Mouse (Mus musculus) ZHBTc4 (cell line): ENCODE data around the gene Dtx3.
A peak's percentile ranks its signal among the peaks of the same experiment; 100 is the strongest.
"Not testable (repeated sequence)": the region's sequence is repeated elsewhere in the genome, so short reads cannot be mapped to it uniquely, and the experiment has no call there.

Experiments used
- DNase-seq: peaks from one replicate; pipeline ENCODE4 v3.0.0-alpha.2; 2011; ENCODE audit warnings: low read depth, low spot score

Gene Dtx3

GRCm38 (mm10) chr10:127205373-127205772, 9.8 kb upstream of the Dtx3 start:
- no peak for DNase-seq

DNA sequence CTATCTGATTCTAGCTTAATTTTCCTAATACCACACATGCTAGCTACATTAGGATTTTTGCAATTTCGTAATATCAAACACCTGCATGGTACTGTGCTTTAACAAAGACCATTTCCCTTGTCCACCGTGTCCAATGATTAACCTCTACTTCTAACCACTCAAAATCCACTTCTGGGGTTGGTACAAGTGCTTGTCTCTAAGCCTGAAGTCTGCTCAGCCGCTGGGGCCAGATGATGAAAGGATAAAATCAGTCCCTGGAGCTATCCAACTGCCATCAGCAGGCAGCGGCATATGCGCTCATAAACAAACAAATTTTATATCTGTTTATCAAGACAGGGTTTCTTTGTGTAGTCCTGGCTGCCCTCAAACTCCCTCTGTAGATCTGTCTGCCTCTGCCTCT, 9.1 kb upstream of the Dtx3 start:
- no peak for DNase-seq

- no peak for DNase-seq
These were observed 7.6 kb upstream of the Dtx3 start for GRCm38 (mm10) chr10:127203106-127203505.

- no peak for DNase-seq
These were observed 4.8 kb upstream of the Dtx3 start for GRCm38 (mm10) chr10:127200279-127200678.

DNA sequence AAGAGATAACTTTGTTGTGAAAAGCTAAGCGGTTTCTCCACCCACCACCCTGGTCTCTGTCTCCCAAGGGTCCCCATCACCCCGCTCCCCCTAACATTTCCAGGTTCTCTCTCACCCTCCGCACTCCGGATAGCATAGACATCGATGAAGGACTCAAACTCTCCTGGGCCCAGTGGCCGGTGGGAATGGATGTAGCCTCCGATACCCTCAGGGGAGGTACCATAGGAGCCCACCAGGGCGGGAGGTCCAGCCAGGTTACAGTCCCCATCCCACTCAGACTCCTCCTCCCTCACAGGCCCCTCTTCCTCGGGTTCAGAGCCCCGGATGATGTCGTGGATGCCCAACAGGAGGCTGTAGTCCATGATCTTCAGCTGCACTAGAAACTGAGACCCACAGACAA, 3.9 kb upstream of the Dtx3 start:
- no peak for DNase-seq

DNA sequence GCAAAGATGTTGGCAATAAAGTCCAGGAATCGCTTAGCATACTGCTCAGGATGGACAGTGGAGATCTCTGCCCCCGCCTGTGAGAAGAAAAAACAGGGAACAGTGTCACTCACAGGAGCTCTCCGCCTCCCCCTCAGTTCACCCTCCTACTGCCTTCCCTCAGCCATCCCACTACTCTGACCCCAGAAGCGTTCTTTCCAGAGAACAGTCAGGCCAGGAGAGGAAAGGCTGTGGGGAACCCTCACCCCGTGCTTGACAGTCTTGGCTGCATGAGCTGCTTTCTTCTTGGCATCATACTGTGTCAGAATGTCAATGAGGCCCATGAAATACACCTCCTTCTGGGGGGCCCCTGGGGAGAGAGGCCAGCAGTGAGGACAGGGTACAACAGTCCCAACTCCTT, 3.5 kb upstream of the Dtx3 start:
- no peak for DNase-seq

DNA sequence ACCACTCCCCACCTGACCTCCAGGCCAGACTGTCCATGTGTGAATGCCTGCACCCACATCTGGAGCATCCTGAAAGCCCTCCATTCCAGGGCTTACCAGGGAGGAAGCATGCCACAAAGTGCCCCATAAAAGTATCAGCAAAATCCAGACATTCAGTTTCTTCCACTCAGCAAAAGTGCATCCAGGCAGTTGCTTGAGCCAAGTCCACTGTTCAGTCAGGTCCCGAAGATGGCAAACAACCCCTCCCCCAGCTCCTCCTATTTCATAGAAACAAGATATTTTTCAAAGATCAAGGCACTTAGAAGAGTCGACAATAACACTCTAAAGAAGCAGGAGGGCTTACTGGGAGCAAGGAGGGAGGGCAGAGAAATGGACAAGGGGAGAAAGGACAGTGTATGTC, 3.0 kb upstream of the Dtx3 start:
- DNase-seq: no peak

DNA sequence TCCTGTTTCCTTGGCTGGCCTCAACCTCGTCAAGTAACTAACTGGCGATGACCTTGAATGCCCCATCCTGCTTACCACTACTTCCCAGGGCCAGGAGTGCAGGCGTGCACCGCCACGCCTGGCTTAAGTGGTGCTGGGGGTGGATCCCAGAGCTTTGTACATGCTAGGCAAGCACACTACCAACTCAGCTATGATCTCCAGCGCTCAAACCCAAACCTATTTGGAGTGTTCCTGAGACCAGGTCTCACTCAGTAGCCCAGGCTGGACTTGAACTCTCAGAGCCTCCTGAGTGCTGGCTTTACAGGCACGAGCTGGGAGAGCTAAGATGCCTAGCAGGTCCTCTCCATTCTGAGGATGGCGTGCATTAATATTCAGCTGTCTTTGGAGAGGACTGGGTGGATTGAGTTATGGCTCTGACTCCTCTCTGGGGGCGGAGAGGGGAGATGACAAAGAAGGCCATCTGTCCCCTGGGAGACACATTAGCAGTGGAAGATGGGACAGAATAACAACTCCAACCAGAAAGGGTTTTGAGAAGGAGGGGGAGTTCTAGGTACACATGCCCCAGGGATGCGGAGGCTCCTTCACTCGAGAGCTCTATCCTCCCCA, 2.1 kb upstream of the Dtx3 start:
- DNase-seq: no peak

DNA sequence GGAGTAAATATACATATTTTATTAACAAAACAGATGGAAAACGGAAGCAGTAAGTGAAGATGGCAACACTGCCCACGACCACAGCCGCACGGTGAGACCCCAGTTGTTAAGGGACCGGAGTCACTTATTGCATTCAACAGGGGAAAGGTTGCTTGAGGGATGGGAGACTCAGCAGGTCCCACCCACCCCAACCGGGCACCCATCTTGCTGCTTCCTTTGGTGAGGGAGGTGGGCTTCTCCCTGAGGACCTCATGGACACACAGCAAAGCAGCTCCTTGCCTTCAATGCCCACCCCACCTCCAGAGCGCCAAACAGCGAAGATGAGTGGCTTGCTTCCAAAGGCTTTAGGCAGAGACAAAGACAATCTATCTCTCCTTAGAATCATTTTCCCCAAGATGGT, 1.6 kb upstream of the Dtx3 start:
- DNase-seq: no peak

DNA sequence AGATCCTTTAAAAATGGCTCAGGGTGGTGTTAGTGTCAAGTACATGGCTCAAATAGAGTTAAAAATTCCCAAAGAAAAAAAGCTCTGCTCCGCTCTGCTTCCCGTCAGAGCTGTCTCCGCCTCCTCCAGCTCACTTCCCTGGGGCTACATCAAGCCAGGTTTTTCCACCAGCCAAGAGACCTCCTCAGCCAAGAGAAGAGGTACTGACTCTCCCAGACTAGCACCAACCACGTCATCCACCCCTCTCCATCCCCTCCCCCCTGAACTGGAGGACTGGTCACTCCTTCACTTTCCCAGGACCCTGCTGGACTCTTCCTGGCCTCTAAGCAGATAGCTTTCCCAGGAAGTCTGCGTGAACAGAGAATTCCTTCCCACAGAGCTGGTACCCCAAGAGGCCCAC, 864 bp upstream of the Dtx3 start:
- no peak for DNase-seq

DNA sequence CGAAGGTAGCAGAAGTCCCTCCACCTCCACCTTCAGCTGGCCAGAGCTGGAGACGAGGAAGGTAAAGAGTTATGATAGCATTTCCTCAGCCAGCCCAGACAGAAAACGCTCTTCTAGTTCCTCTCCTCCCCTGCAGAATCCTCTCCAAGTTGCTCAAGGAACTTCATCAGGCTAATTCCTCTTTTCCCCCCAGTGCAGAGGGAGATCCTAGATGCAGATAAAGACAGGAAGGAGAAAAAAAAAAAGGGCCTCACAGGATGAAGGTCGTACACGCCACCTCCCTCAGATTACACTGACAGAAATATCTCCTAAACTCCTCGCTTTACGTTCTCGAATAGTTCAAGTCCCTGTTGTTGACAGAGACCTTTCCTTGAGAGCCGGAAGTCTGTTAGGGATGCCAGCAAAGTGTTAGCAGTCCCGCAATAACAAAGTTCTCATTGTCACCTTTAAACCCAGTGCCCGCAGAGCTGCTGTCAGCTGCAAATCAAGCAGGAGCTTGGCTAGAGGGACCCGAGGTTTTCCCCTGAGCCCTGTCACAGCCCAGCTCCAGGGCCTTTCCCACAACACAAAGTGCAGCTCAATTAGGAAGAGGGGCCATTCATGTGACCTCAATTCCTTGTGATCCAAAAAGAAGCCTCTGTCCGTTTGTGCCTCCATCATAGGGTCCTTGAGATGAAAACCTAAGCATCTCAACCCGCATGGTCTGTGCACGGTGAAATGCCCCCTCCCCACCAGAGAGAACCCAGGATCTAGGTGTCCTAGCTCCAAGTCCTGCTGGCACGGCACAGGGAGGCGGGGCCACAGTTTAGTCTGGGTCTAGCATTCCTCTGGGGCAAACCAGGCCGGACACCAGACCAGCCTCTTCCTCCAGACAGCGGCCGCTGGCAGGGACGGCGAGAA, 850 bp downstream of the Dtx3 start:
- DNase-seq: no peak

DNA sequence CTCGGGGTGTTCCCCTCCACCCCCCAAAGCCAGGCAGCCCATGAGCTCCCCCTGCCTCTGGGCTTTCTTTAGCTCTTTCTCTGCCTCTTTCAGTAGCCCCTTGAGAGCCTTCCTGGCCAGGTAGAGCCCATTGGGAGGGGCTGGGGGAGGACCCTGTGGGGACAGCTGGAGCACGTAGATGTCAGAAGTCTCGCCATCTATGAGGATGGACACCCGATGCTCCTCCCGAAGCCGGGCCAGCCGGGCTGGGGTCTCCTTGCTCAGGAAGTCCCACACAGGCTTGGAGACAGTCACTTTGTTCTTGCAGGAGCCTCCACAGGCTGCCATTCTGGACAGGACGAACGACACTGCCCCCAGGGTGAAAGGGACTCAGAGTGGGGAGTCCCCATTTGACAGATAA, 2.5 kb downstream of the Dtx3 start:
- DNase-seq: no peak

DNA sequence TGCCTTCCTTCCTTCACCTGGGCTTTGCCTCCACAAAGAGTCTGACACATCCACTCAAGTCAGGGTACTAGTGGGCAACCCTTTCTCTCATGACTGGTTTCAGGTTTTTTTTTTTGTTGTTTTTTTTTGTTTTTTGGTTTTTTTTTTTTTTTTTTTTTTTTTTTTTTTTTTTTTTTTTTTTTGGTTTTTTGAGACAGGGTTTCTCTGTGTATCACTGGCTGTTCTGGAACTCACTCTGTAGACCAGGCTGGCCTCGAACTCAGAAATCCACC, 3.5 kb downstream of the Dtx3 start:
- DNase-seq: not testable (repeated sequence)

- no peak for DNase-seq
These were observed 4.1 kb downstream of the Dtx3 start for GRCm38 (mm10) chr10:127191191-127192056.

- no peak for DNase-seq
These were observed 4.9 kb downstream of the Dtx3 start for GRCm38 (mm10) chr10:127190398-127191190.

GRCm38 (mm10) chr10:127189651-127190381, 5.7 kb downstream of the Dtx3 start, which contains the start of gene Arhgef25:
TSS of gene Arhgef25 (minus strand) at chr10:127190083.
- no peak for DNase-seq

- DNase-seq: no peak
These were observed 6.3 kb downstream of the Dtx3 start for GRCm38 (mm10) chr10:127189116-127189650.

- peak; percentile 85 for DNase-seq
These were observed 6.9 kb downstream of the Dtx3 start for GRCm38 (mm10) chr10:127188465-127189115.

GRCm38 (mm10) chr10:127188079-127188453, 7.5 kb downstream of the Dtx3 start:
- DNase-seq: no peak
